Mouse (Mus musculus) thymus, adult 2 months (tissue): ENCODE results near the gene AW549877.

Experiments used
- CTCF ChIP-seq: fragments of 200-500 bp; IDR thresholded peaks from 2 replicates; pipeline ENCODE4 v1.5.1; 2012; ENCODE audit warnings: mild to moderate bottlenecking, control low read depth, low read length, moderate library complexity, borderline replicate concordance; ENCODE audit not compliant: control insufficient read depth, poor library complexity, insufficient read depth; ENCODE audit errors: extremely low read depth
- POLR2A ChIP-seq: fragments of 200-500 bp; IDR thresholded peaks from 2 replicates; pipeline ENCODE4 v1.6.1; 2012; ENCODE audit warnings: mild to moderate bottlenecking, low read length, control low read depth, moderate library complexity; ENCODE audit not compliant: control insufficient read depth, poor library complexity, insufficient read depth; ENCODE audit errors: extremely low read depth

DNA sequence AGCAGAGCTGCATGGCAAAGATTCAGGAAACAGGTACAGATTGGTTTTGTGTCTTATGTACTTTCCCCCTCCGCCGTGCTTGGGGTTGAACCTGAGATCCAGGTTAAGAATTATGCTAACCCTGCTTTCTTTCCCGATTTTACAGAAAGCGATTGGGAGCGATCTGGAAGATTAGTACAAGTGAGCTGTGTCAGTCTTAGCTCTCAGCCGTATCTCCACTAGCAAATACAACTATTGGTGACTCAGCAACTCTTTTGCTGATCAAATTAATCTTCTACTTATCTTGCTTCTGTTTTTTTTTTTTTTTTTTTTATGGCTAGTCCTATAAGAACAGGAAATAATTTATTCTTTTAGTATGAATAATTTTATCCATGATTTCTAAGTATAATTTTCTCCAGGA is 25.4 kb downstream of the AW549877 start:
- TF ChIP-seq CTCF (no peak), POLR2A (no peak)
